Mouse (Mus musculus) erythroblast, adult 5-6 weeks (primary cell): Measurements from ENCODE around the gene Zfp704. TPM values are rescaled to one million over a fixed set of nuclear protein-coding genes. Genes with fewer than 3 reads are reported as not detected.
"Not testable (repeated sequence)": the region's sequence is repeated elsewhere in the genome, so short reads cannot be mapped to it uniquely, and the experiment has no call there.

Experiments
- ATAC-seq: replicated peaks from 2 replicates; pipeline ENCODE4 v1.8.0; 2016; ENCODE audit warnings: moderate number of reproducible peaks, mild to moderate bottlenecking, moderate TSS enrichment, inconsistent platforms; ENCODE audit not compliant: poor library complexity, low FRiP score, severe bottlenecking
- total RNA-seq, 2 experiments: library from RNA; stranded (forward) in 1 of 2; stranded (reverse) in 1 of 2; fragments of 150-400 nt in 1 of 2; fragments of 200-764, 138-1000 nt in 1 of 2; gene quantifications; 2 replicates each; pipeline versions ENCODE4 v1.2.3 to v1.2.4; 2015 to 2017; ENCODE audit warnings: low replicate concordance in 2 of 2

Zfp704 gene
- total RNA-seq, 2 experiments from 2014 or later = 1.5 to 2.3 TPM

- no peak for ATAC-seq
Observed at GRCm38 (mm10) chr3:9599738-9600410, 10.0 kb downstream of the Zfp704 start.

DNA sequence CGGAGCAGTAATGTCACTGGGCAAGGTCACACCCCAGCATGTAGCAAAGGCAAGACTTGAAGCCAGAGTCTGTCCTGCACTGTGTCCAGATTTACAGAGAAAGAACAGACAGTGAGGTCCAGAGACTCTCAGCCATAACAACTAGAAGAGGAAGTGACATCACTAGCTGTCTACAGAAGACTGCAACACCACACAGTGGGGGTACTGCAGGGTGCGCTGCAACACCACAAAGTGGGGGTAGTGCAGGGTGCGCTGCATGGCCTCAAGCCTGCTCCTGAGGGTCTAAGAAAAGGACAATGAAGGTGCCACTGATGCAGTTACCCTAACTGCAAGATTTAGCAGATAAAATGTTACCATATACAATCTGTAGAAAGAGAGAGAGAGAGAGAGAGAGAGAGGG lies 11.8 kb downstream of the Zfp704 start:
- ATAC-seq = no peak

GRCm38 (mm10) chr3:9594457-9594856 lies 15.4 kb downstream of the Zfp704 start:
- no peak for ATAC-seq

- ATAC-seq = peak; percentile 72
Observed at GRCm38 (mm10) chr3:9593832-9594231, 16.1 kb downstream of the Zfp704 start.

DNA sequence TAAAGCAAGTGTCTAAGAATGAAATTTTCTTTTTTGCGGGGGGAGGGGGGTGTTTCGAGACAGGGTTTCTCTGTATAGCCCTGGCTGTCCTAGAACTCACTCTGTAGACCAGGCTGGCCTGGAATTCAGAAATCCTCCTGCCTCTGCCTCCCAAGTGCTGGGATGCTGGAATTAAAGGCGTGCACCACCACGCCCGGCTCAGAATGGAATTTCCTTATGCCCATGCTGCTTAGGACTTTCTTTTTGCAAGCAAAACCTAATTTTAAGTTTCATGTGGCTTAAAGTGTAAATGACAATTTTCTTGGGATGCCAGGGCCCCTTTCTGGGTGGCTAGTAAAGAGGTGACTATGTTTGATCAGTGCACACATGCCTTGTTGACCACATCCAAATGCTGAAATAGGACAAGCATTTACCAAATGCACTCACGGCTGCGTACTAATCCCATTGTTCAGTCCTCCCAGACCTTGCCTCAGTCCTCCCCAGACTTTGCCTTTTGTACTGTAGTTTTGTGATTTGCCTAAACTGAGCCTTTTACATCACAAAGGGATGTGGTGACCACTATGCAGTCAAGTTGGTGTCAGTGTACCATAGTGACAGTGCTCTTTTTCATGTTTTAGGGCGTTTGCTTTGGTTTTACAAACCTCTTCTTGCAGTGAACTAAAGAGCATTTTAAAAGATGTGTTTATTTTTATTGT lies 18.3 kb downstream of the Zfp704 start:
- no peak for ATAC-seq

DNA sequence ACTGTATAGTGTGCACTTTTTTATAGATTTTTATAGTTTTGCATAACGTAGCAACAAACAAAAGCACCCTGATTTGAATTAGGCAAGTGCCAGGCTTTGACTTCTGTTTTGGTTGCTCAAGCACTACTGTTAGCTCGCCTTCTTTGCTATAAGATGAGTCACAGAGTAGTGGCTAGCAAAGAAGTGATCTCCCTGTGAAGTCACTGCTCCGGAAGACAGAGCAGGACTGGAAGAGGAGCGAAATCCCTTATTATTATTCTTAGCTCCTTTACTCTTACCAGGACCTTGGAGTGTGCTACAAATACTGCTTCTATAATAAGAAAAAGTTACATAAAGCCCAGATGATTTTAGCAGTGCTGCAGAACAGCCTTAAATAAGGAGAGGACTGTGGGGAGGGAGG lies 21.2 kb downstream of the Zfp704 start:
- ATAC-seq = no peak

GRCm38 (mm10) chr3:9587304-9587703 lies 22.6 kb downstream of the Zfp704 start:
- no peak for ATAC-seq

DNA sequence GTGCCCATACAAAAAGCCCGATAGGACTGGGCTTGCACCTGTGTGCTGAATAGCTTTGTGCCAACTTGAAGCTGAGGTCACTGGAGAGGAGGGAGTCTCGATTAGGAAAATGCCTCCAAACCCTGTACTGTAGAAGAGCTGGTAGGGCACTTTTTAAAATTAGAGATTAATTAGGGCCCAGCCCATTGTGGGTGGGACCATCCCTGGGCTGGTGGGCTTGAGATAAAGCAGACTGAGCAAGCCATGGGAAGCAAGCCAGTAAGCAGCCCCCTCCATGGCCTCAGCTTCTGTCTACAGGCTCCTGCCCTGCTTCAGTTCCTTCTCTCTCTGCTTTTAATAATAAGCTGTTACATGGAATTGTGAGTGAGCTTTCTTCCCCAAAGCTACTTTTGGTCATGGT lies 26.4 kb downstream of the Zfp704 start:
- no peak for ATAC-seq

DNA sequence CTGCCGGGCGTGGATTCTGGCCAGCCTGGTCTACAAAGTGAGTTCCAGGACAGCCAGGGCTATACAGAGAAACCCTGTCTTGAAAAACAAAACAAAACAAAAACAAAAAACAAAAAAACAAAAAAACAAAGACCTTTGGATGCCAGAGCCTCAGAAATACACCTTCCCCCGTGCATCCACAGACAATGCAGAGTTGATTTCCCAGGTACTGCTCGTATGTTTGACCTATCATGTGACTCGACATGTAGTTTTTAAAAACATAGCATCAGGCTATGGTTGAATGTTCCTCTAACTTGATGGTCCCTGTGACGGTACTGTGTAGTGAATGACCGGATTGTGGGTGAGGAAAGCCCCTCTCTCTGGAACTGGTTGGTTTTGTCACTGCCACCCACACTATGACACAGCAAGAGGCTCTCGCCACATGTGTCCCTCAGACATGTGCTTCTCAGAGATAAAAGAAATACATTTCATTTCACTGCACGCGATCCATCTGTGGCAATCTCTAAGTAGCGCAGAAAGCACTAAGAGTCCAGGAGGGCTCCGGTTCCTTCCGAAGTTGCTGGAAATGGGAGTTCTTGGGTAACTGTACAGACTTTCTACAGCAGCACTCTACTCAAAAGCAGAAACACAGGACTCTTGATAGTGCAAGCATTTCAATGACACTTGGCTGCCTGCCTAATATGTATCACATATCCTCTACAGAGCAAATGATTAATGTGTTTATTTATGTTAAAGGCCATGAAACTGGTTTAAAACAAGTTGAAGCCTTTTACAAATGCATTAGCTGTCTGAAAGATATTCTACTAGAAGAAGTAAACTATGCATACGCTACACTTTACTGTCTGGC lies 28.7 kb downstream of the Zfp704 start:
- ATAC-seq = peak; percentile 93

DNA sequence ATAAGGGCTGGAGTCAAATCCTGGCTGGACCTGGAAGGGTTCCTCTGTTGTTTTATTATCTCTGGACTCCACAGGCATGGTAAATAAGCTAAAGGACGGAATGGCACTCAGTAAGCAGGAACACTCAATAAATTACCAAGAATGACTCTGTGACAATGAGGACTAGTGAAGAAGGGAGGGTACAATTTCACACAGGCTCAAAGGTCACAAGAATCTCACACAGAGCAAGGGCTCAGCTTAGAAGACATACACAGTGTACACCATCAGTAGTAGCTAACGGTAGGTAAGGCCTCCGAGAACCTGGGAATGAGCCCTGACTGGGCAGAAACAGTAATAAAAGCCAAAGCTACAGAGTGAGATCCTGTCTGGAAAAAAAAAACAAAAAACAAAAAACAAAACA lies 29.8 kb downstream of the Zfp704 start:
- ATAC-seq = no peak

GRCm38 (mm10) chr3:9579028-9579643 lies 30.7 kb downstream of the Zfp704 start:
- ATAC-seq = no peak

DNA sequence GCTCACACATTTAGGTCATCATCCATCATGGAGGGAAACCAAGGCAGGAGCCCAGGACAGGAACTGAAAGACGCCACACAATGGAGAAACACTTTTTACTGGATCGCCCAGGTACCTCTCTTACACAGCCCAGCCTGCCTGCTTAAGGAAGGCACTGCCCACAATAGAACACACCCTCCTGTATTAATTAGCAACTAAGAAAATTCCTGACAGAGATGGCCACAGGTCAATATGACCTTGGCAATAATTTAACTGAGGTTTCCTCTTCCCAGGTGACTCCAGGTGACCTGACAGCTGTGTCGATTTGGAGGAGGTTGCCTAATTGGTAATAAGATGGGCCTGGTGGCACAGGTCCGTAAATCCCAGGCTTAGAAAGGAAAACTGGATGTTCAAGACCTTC lies 33.0 kb downstream of the Zfp704 start:
- ATAC-seq = no peak

DNA sequence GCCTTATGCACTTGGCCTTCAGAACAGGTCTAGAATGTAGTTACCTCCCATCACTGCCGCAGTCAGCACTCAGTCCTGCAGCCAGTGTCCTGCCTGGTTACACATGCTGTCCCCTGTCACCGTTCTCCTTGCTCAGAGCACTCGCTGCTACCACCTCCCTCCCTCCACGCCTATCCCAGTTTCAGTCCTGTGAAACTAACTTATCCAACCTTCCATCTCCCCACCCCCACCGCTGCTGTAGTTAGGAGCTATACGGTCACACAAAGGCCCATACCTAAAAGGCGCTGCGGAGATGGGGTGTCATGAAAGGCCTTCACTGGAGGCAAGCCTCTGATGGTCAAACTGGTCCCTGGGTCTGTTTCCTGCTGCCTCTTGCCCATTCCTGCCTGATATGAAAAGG lies 35.6 kb downstream of the Zfp704 start:
- peak; percentile 36 for ATAC-seq

- ATAC-seq = peak; percentile 89
Observed at GRCm38 (mm10) chr3:9573581-9573980, 36.3 kb downstream of the Zfp704 start.

GRCm38 (mm10) chr3:9572261-9572660 lies 37.6 kb downstream of the Zfp704 start:
- ATAC-seq = no peak

- ATAC-seq = no peak
Observed at GRCm38 (mm10) chr3:9570782-9571181, 39.1 kb downstream of the Zfp704 start.

GRCm38 (mm10) chr3:9569706-9570105 lies 40.2 kb downstream of the Zfp704 start:
- ATAC-seq = not testable (repeated sequence)

DNA sequence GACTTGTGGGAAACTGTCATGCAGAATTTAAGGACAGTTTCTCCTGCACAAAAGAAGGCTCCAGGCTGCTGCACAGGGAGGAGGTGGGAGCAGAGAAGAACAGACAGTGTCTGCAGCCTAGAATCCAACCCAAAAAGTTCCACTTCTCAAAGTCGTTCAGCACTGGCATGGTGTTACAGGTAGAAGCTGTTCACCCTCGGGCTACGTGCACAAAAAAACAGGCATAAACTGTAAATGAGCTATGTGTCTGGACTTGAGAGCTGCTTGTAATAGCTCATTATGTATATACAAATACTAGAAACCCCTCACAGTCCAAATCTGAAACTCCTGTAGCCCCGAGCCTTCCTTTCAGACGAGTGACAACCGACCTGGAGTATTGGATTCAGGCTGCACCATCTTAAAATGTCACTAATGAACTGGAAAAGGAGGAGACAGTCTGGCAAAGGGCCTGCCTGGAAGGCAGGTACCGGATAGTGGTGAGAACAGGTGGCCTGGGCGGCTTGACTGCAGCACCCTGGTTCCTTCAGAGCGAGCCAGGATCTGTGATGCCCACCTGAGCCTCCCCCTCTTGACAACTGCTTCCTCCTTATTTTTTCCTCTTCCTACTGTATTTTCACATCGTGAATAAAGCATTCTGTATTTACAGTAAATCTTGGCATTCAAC lies 41.2 kb downstream of the Zfp704 start:
- no peak for ATAC-seq

DNA sequence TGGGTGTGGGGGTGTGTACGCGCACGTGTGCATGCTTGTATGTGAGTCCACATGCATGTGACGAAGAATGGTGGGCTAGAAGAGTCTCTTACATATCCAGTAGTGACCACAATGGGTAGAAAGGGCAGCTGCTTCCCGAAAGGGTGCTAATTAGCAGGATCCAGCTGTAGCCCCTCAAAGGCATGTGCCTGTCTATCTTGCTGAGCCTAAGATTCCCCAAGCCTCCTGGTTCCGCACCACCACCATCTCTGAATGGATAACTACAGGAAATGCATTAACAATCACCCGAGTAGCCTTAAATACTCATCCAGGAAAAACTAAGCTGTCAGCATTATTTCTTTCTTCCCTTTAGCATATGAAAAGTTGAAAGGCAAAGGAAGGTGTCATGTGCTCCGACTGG lies 41.9 kb downstream of the Zfp704 start:
- no peak for ATAC-seq

GRCm38 (mm10) chr3:9566831-9567230 lies 43.1 kb downstream of the Zfp704 start:
- no peak for ATAC-seq
